Mouse (Mus musculus) limb, embryonic 10.5 days (tissue): Measurements from ENCODE around the gene Tmbim7. TPM values are rescaled to one million over a fixed set of nuclear protein-coding genes. Genes with fewer than 3 reads are reported as not detected.

Source experiments
- microRNA-seq: library from miRNA; unstranded; fragments of <30 nt; microRNA quantifications from one replicate; pipeline ENCODE4, GENCODE M21; 2017
- polyA plus RNA-seq: library from polyadenylated mRNA; unstranded; fragments of >200 nt; fragmentation: Nextera tagmentation; extraction: Ambion mirVana; gene quantifications from 2 replicates; pipeline ENCODE4 v1.2.1, GENCODE M21; 2016

Tmbim7 gene
- polyA plus RNA-seq, 1 experiment from 2014 or later = not detected

Small RNA genes lying within 50 kb of the gene (microRNA-seq; reads per million reads assigned to microRNA genes)
- gene Gm22926 (not detected), gene Gm26238 (not detected)

Other genes with a start within 250 kb of the Tmbim7 start
- gene Fam133b, start 107.3 kb upstream of the Tmbim7 start, polyA plus RNA-seq = 27.6 and 32.3 TPM in 2 replicates
- 4.1 and 4.6 TPM in 2 replicates for gene 1700109H08Rik, start 79.6 kb upstream of the Tmbim7 start, polyA plus RNA-seq
- 14.6 and 17.2 TPM in 2 replicates for gene Pex1, start 55.1 kb upstream of the Tmbim7 start, polyA plus RNA-seq
- 13.4 and 15.2 TPM in 2 replicates for gene Rbm48, start 54.6 kb upstream of the Tmbim7 start, polyA plus RNA-seq
- 66.9 and 68.7 TPM in 2 replicates for gene Gatad1, start 6.0 kb downstream of the Tmbim7 start, polyA plus RNA-seq
- 8.0 and 9.8 TPM in 2 replicates for gene Ankib1, start 151.7 kb downstream of the Tmbim7 start, polyA plus RNA-seq
- 45.3 and 50.5 TPM in 2 replicates for gene Krit1, start 152.0 kb downstream of the Tmbim7 start, polyA plus RNA-seq
- gene Lrrd1, start 194.0 kb downstream of the Tmbim7 start, polyA plus RNA-seq = 0.08 TPM in 1 of 2 replicates, not detected in the other
- 6.9 and 9.4 TPM in 2 replicates for gene Mterf1a, start 242.8 kb downstream of the Tmbim7 start, polyA plus RNA-seq